Mouse (Mus musculus): ENCODE measurements around the gene Gm17622.

Gm17622 gene

GRCm38 (mm10) chr13:96511262-96511661 lies 20.7 kb downstream of the Gm17622 start:
- DNase-seq = no peak

- no peak for DNase-seq
These were observed 21.4 kb downstream of the Gm17622 start for GRCm38 (mm10) chr13:96511893-96512292.

- no peak for DNase-seq
These were observed 23.8 kb downstream of the Gm17622 start for GRCm38 (mm10) chr13:96514154-96514942.

- DNase-seq = no peak
These were observed 25.7 kb downstream of the Gm17622 start for GRCm38 (mm10) chr13:96516249-96516648.

GRCm38 (mm10) chr13:96517335-96517734 lies 26.8 kb downstream of the Gm17622 start:
- no peak for DNase-seq

- no peak for DNase-seq
These were observed 30.8 kb downstream of the Gm17622 start for GRCm38 (mm10) chr13:96521294-96521693.

- no peak for DNase-seq
These were observed 36.5 kb downstream of the Gm17622 start for GRCm38 (mm10) chr13:96527022-96527421.

- no peak for DNase-seq
These were observed 37.3 kb downstream of the Gm17622 start for GRCm38 (mm10) chr13:96527856-96528255.

- DNase-seq = no peak
These were observed 38.2 kb downstream of the Gm17622 start for GRCm38 (mm10) chr13:96528776-96529175.

- no peak for DNase-seq
These were observed 39.0 kb downstream of the Gm17622 start for GRCm38 (mm10) chr13:96529542-96529941.

- no peak for DNase-seq
These were observed 39.5 kb downstream of the Gm17622 start for GRCm38 (mm10) chr13:96530064-96530463.

- DNase-seq = peak in 1 of 2 experiments; percentile 10
These were observed 41.6 kb downstream of the Gm17622 start for GRCm38 (mm10) chr13:96532176-96532575.

GRCm38 (mm10) chr13:96533742-96534141 lies 43.2 kb downstream of the Gm17622 start:
- no peak for DNase-seq

- no peak for DNase-seq
These were observed 46.5 kb downstream of the Gm17622 start for GRCm38 (mm10) chr13:96536821-96537572.

GRCm38 (mm10) chr13:96538103-96538502 lies 47.6 kb downstream of the Gm17622 start:
- DNase-seq = no peak
